Mouse (Mus musculus) liver, postnatal 0 days (tissue): Measurements from ENCODE around the gene Gm21885.

Source experiments
- CTCF ChIP-seq: sonication (generic); IDR thresholded peaks from 2 replicates; pipeline ENCODE4 v1.5.1; 2016; ENCODE audit warnings: antibody characterized with exemption, low read depth
- EP300 ChIP-seq: IDR thresholded peaks from 2 replicates; pipeline ENCODE4 v1.6.1; 2016; ENCODE audit warnings: antibody characterized with exemption, low read depth, mild to moderate bottlenecking

DNA sequence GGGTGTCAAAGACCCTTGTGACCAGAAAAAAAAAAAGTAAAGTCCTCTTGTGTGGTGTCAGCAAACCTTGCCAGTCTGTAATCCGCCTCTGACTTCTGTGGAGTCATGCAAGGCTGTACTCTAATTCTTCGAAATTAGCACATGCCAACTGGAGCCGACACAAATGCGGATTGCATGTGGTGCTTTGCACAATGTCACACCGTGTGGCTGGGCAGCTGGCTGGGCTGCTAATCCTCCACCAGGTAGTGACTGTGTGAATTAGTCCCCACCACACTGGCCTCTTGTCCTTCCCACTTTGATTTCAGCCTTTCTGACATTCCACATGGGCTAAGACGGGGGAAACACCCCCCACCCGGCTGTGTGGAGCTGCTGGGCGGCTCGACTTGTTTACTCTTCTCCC, 42.0 kb upstream of the Gm21885 start:
- no peak for TF ChIP-seq CTCF
- no peak for TF ChIP-seq EP300
